Mouse (Mus musculus) Muller cell, postnatal 12 days (primary cell): ENCODE data around the gene Zcwpw1.
A peak's percentile ranks its signal among the peaks of the same experiment; 100 is the strongest.

Experiments used
- DNase-seq: peaks from one replicate; pipeline ENCODE4 v3.0.0-alpha.2; 2015; ENCODE audit errors: inconsistent ontology term

Gene Zcwpw1

GRCm38 (mm10) chr5:137784546-137784945 lies 3.1 kb upstream of the Zcwpw1 start:
- no peak for DNase-seq

DNA sequence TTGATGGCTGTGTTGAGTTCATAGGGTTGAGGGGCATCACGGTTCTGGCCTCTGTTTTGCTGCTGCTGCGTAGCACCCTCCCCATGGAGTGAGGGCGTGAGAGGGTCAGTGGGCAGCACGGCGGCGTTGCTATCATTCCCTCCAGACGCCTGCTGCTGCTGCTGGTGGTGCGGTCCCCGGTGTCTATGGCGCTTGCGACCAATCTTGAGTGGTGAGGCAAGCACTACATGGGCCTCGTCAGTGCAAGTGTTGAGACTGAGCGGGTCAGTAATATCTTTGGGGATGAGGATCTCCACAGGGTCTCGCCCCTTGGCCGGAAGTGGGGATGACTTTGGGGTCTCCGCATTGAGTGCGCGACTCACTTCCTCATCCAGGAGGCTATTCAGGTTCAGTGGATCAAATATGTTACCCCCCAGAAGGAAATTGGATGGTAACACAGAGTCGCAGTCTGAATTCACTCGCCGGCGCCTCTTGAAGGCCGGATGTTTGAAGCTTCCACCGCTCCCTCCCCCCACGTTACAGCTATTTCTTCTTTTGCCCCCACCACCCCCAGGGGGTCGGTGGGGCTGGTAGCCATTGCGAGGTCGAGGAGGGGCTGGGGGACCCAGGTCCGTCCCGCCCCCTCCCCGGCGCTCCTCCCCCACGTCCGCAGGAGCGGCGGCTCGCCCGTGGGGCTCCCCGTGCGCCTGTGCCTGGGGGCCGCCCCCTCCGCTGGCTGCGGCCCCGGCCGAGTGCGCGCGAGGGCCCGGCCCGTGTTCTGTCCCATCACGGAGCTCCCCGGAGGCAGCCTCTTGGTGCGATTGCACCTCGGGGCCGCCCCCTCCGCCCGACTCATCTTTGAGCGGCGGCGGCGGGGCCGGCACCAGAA lies 2.2 kb upstream of the Zcwpw1 start:
- no peak for DNase-seq

DNA sequence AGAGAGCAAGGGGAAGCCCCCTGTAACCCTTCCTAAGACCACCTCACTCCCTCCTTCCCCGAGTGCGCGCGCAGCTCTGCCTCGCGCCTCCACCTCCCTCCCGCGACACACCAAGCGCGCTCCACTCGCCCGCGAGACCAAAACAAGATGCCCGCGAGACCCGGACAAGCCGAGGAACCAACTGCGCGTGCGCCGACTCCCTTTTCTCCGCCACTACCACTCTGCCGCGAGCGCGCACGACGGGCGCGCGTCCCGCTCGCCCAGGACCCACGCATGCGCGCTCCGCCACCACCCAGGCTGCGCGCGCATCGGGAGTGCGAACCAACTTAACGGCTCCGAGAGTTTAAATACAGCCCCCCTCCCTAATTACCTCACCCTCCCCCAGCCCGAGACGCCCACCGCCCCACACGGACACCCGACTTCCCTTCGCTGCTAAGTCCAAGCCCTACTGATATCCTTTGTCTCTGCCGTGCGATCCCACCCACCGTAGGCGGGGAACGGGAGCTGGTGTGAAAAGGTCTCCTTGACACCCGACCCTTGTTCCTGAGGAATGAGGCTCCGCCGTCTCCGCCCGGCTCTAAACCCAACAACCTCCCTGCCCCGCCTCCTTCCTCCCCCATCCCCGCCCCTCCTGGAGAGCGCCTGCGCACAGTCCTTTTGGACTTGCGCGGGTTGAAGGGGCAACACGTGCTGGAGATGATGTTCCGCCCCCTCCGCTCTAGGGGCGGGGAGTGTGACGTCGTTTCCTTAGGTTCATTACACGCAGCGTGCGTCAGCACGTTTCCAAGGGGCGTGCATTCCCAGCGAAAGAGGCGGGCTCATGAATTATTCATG lies 1.3 kb upstream of the Zcwpw1 start:
- peak; percentile 100 for DNase-seq

GRCm38 (mm10) chr5:137788171-137788570 lies 573 bp downstream of the Zcwpw1 start:
- no peak for DNase-seq

GRCm38 (mm10) chr5:137788946-137789531 lies 1.4 kb downstream of the Zcwpw1 start:
- no peak for DNase-seq

DNA sequence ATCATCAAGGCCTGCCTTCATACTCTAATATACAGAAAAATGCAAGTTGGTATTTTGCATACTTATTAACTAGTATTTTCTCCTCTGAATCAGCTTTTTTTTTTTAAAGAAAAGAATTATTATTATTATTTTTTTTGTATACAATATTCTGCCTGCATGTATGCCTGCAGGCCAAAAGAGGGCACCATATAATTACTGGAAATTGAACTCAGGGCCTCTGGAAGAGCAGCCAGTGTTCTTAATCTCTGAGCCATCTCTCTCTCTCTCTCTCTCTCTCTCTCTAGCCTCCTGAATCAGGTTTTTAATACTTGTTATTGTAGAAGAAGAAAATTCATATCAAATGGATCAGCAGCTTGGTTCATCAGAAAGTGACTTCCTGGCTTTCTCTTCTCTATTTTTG lies 4.0 kb downstream of the Zcwpw1 start:
- no peak for DNase-seq

DNA sequence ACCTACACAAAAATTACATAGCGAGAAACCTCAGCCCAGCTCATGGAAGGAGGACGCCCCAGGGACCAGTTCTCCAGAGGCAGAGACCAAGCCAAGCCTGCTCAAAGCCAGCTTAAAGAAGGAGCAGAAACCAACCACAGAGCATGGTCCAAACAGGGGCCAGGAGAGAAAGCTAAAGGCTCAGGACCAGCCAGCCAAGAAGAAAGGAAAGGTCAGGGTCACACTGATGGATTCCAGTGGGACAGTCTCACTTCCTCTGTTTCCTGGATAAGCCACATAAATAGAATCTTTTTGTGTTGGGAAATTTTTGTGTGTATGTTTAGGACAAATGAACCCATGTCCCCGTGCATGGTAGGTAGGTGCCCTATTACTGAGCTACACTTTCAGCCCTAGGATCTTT lies 9.0 kb downstream of the Zcwpw1 start:
- DNase-seq: no peak

GRCm38 (mm10) chr5:137800917-137801316 lies 13.3 kb downstream of the Zcwpw1 start:
- no peak for DNase-seq

DNA sequence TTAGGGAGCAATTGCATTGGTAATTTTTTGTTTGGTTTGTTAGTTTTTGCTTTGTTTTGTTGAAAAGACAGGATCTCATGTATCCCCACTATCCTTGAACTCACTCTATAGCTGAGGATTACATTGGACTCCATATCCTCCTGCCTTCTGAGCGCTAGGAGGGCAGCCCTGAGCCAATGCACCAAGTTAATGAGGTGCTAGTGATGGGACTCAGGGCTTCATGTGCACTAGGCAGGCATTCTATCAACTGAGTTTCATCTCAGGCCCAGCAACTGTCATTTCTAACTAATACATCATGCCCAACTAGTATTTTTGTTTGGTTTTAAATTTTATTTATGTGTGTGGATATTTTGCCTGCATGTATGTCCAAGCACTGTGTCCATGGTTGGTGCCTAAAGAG lies 18.6 kb downstream of the Zcwpw1 start:
- no peak for DNase-seq

- no peak for DNase-seq
These were observed 20.7 kb downstream of the Zcwpw1 start for GRCm38 (mm10) chr5:137808316-137808715.

- no peak for DNase-seq
These were observed 30.0 kb downstream of the Zcwpw1 start for GRCm38 (mm10) chr5:137817466-137818222.

DNA sequence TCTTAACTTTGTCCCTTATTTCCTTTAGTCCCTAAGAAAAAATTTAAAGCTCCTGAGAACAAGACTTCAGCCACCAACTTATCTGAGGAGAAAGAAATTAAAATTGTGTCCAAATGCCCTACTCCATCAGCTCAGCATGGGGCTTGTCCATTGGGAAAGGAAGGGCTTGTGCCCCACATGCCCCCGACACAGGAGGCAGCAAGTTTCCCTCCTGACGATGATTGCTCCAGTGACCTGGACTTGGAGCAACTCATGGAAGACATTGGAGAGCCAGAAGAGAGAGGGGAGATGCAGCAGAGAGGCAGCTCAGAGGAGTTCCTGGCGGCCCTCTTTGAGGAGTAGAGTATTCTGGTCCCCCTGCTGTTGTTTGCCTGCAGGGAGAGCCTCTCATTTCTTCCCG lies 34.5 kb downstream of the Zcwpw1 start:
- no peak for DNase-seq

DNA sequence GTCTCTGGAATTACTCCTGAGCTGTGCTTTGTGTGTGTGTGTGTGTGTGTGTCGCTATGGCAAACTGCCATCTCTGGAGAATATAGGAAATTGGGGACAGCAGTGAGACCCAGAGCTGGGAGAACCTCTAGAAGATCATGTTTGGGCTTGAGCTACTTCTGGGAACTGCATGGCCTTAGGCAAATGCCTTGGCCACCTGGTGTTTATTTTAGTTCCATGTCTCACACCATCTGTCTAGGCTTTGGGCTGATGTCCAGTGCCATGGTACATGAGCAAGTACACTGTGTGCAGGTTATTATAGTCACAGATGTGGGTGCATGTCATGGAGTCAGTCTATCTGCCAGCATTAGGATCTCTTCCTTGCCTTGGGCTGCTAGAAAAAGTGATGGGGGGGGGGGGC lies 35.0 kb downstream of the Zcwpw1 start:
- DNase-seq: no peak

DNA sequence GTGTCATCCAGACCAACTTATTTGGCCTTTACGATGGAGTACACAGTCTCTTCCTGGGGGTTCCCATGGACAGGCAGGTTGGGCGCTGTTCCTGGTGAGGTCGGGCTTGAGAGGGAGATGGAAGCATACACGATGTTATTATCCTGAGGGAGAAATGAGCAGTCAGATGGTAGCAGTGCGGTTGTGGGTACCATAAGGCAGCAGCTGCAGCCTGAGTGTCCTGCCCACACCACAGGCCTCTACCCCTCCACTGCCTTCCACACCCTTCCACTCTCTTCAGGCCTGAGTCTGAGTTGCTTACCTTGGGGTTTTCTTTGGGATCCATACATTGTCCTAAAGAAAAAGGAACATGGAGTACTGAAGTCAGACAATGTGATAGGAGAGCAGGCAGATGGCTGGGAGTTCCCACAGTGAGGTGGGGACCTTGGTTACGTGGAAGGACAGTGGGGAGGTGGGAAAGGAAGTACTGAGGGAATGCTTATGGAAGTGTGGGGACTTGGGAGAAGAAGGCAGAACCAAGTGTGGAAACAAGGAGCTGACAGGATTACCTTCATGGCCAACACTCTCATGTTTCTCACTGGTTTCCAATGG lies 36.0 kb downstream of the Zcwpw1 start:
- no peak for DNase-seq

GRCm38 (mm10) chr5:137825030-137825429 lies 37.4 kb downstream of the Zcwpw1 start:
- no peak for DNase-seq

GRCm38 (mm10) chr5:137825971-137826370 lies 38.4 kb downstream of the Zcwpw1 start:
- no peak for DNase-seq

- no peak for DNase-seq
These were observed 38.8 kb downstream of the Zcwpw1 start for GRCm38 (mm10) chr5:137826421-137826820.

DNA sequence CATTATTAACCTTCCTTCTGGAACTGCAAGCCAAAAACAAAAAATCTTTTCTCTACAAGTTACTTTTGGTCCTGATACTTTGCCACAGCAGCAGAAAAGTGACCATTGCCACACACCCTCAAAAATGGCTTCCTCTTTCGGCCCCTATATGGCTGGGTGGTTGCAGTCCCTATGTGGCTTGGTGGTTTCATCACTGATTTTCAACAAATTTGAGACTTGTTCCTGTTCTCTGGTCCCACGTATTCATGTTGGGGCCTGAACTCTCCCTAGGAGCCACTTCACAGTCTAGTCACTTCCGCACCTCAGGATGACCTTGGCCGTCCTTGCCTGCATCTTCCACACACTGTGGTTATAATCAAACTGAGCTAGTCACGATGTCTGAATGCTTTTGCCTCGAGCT lies 41.1 kb downstream of the Zcwpw1 start:
- no peak for DNase-seq

DNA sequence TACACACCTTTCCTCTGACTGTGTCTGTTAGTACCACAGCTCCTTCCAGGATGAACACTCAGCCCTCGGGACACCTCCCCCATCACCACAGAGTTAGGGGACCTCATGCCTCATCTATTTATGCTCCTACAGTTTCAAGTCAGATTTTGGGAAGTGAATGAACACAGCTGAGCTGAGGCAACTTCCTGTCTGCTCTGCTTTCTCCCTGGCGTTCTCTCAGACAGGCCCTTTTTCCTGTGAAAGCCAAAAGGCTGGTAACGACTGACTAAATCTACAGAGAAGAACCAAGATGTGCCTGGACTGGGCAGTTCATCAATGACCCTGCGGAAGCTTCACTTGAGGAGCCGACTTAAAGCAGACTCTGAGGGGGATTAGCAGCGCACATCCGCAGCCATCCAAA lies 42.6 kb downstream of the Zcwpw1 start:
- DNase-seq: no peak

- no peak for DNase-seq
These were observed 43.5 kb downstream of the Zcwpw1 start for GRCm38 (mm10) chr5:137831106-137831505.

DNA sequence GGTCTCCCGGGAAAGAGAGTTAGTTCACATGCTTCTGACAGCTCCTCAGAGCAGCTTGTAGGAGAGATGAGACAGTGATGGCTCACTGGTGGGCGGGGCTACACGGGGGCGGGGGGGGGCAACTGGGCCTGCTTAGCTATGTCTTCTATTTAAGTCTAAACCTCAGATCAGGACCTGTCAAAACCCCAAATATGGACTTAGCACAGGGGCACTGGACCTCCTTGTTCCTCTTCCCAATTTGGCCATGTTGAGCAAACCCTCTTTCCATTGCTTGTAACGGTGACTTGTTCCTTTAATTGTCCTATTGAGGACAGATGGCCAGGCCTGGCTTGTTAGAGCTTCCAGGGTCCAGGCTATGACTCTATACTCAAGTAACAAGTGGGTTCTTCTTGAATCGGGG lies 43.9 kb downstream of the Zcwpw1 start:
- no peak for DNase-seq
